ENCODE assay signal across 10 mouse cellular contexts in the genomic region with DNA sequence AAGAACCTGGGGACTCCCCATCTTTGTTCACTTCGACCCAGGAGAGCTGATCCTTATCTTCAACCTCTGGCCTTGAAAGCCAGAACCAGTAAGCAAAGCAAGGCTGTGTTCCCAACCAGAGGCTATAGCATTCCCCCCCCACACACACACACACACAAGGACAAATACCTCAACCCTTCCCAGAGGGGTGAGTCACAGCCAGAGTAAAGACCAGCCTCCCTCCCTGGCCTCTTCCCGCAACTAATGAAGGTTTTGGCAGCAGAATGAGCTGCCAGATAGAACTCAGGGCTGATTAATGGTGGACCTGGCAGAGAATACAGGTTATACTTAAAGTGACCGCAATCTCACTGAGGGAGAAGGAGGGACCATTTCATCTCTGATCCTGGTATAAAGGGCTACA. TPM values are rescaled to one million over a fixed set of nuclear protein-coding genes. Genes with fewer than 3 reads are reported as not detected.
DNase-seq lines count a peak whose midpoint lies in the region; ATAC-seq and TF ChIP-seq lines count a peak whose summit lies in the region.
"Had no signal": no experiment of that assay in that cellular context is flagged by ENCODE, and none has a peak within 500 bp of the region (broad histone marks: within the 10 kb centered on the region; RNA-seq: fewer than 3 reads in every experiment).

No protein-coding gene starts in this region.

- H3K4me2 ChIP-seq in kidney, embryonic 16.5 days (replicated peaks; ENCODE audit: low read depth, low read length), result no peak overlapping the region
- H3K4me2 ChIP-seq in intestine, embryonic 16.5 days (ENCODE audit: low read depth, low read length), result no peak overlapping the region
- no peak overlapping the region for H3K4me2 ChIP-seq in hindbrain, embryonic 14.5 days (replicated peaks)
- H3K4me2 ChIP-seq: heart, embryonic 13.5 days had no signal

- POLR2A ChIA-PET in Patski (lab: Charles Lee), result interaction anchor here (0.6 kb wide), 2 partner anchors 17 to 58 kb away, joined by 3 read pairs; no protein-coding TSS in a partner anchor

- H3K4me1 ChIP-seq in kidney, embryonic 16.5 days (ENCODE audit: insufficient read depth, low read length), result peaks cover 49% of the 10 kb centered on the region
- peaks cover 15% of the 10 kb centered on the region; the same call in 1 of the 2 replicates for H3K4me1 ChIP-seq in intestine, embryonic 16.5 days (ENCODE audit: control insufficient read depth, insufficient read depth, low read length)
- H3K4me1 ChIP-seq in hindbrain, embryonic 14.5 days (replicated peaks; ENCODE audit: control insufficient read depth, insufficient read depth, low read length), result peaks cover 11% of the 10 kb centered on the region

- no peaks in the 10 kb centered on the region for H3K9me3 ChIP-seq in kidney, embryonic 16.5 days (ENCODE audit: low read length)
- H3K9me3 ChIP-seq in intestine, embryonic 16.5 days (ENCODE audit: control insufficient read depth, low read length), result no peaks in the 10 kb centered on the region
- H3K9me3 ChIP-seq in hindbrain, embryonic 14.5 days (ENCODE audit: control insufficient read depth, low read length), result no peaks in the 10 kb centered on the region
- H3K9me3 ChIP-seq: heart, embryonic 13.5 days had no signal

- no peak for TF ChIP-seq CTCF in Patski (IDR thresholded peaks at IDR 0.05)

- H3K9ac ChIP-seq in kidney, embryonic 16.5 days (replicated peaks; ENCODE audit: low read length), result no peak overlapping the region
- H3K9ac ChIP-seq in intestine, embryonic 16.5 days (ENCODE audit: low read depth, low read length), result no peak overlapping the region
- no peak overlapping the region for H3K9ac ChIP-seq in hindbrain, embryonic 14.5 days
- H3K9ac ChIP-seq: heart, embryonic 13.5 days had no signal

- DNase-seq in kidney, postnatal 25 days, result no peak
- peak; percentile 98 for DNase-seq in 3T3-L1 (ENCODE audit: low read depth, low spot score)
- peak; percentile 81 for DNase-seq in Patski (ENCODE audit: low read depth, low spot score)
- no peak for DNase-seq in left cerebral cortex, adult 11 months (ENCODE audit: low spot score)
- no peak for DNase-seq in hindbrain, embryonic 14.5 days (ENCODE audit: low spot score)
- DNase-seq: cerebellum, adult 11 months; thymus, postnatal 36 days had no signal

- CTCF ChIA-PET in Patski (lab: Charles Lee), result interaction anchor here (1.2 to 2.4 kb wide), 4 partner anchors 17 to 139 kb away, joined by 3 to 9 read pairs (median 4); a partner anchor contains a TSS

- in situ Hi-C loops in Patski (cut with MboI; ENCODE audit: low pct_unique_long_range_greater_than_20kb), result no loop called here

- 32% methylated on average over 3 of the region's 3 CpGs for WGBS in kidney, embryonic 16.5 days
- 34% methylated on average over 3 of the region's 3 CpGs for WGBS in intestine, embryonic 16.5 days
- WGBS in hindbrain, embryonic 14.5 days, result 64% methylated on average over 3 of the region's 3 CpGs

- peak overlapping the region; percentile 44; the same call in 1 of the 2 replicates for H3K27ac ChIP-seq in kidney, embryonic 16.5 days (ENCODE audit: low read length)
- H3K27ac ChIP-seq in intestine, embryonic 16.5 days (ENCODE audit: low read length), result no peak overlapping the region; the same call in 1 of the 2 replicates
- H3K27ac ChIP-seq in hindbrain, embryonic 14.5 days, result no peak overlapping the region
- H3K27ac ChIP-seq: heart, embryonic 13.5 days had no signal

- no peak for ATAC-seq in kidney, embryonic 16.5 days (ENCODE audit: low FRiP score, low TSS enrichment)
- ATAC-seq in Patski, result peak; percentile 51
- peak; percentile 74 for ATAC-seq in intestine, embryonic 16.5 days
- ATAC-seq in hindbrain, embryonic 14.5 days (ENCODE audit: low FRiP score), result no peak

- no peaks in the 10 kb centered on the region for H3K27me3 ChIP-seq in kidney, embryonic 16.5 days (ENCODE audit: insufficient read depth, low read length)
- H3K27me3 ChIP-seq in Patski, result no peaks in the 10 kb centered on the region
- no peaks in the 10 kb centered on the region for H3K27me3 ChIP-seq in intestine, embryonic 16.5 days (replicated peaks; ENCODE audit: control insufficient read depth, insufficient read depth, low read length)
- no peaks in the 10 kb centered on the region for H3K27me3 ChIP-seq in hindbrain, embryonic 14.5 days (ENCODE audit: control insufficient read depth, insufficient read depth, low read length)
- H3K27me3 ChIP-seq: heart, embryonic 13.5 days had no signal

- H3K4me3 ChIP-seq in kidney, embryonic 16.5 days (ENCODE audit: low read length), result no peak overlapping the region
- H3K4me3 ChIP-seq in intestine, embryonic 16.5 days (ENCODE audit: low read length), result no peak overlapping the region
- H3K4me3 ChIP-seq in hindbrain, embryonic 14.5 days (replicated peaks; ENCODE audit: low read length), result no peak overlapping the region
- H3K4me3 ChIP-seq: heart, embryonic 13.5 days had no signal

- no peaks in the 10 kb centered on the region for H3K36me3 ChIP-seq in kidney, embryonic 16.5 days (ENCODE audit: insufficient read depth, low read length)
- no peaks in the 10 kb centered on the region for H3K36me3 ChIP-seq in intestine, embryonic 16.5 days (ENCODE audit: control insufficient read depth, insufficient read depth, low read length)
- no peaks in the 10 kb centered on the region for H3K36me3 ChIP-seq in hindbrain, embryonic 14.5 days (replicated peaks; ENCODE audit: control insufficient read depth, insufficient read depth)
- H3K36me3 ChIP-seq: heart, embryonic 13.5 days had no signal

RNA-seq across cellular contexts. Expression of a gene that starts 18.8 kb away (rescaled TPM):
- 11.2 and 11.5 TPM in 2 replicates for polyA plus RNA-seq in kidney, embryonic 16.5 days (2015; fragmentation: Nextera tagmentation; extraction: Ambion mirVana)
- 102 TPM for polyA plus RNA-seq in Patski (2021)
- 11.8 and 11.9 TPM in 2 replicates for polyA plus RNA-seq in intestine, embryonic 16.5 days (2015; fragmentation: Nextera tagmentation; extraction: Ambion mirVana)
- polyA plus RNA-seq in hindbrain, embryonic 14.5 days (2014; fragmentation: Nextera tagmentation; extraction: Ambion mirVana), result 12.8 and 12.9 TPM in 2 replicates

RNA-seq across cellular contexts. Expression of a gene that starts 24.8 kb away (rescaled TPM):
- polyA plus RNA-seq in kidney, embryonic 16.5 days (2015; fragmentation: Nextera tagmentation; extraction: Ambion mirVana), result 99.5 and 112 TPM in 2 replicates
- polyA plus RNA-seq in Patski (2021), result 96.3 TPM
- 65.5 and 74.6 TPM in 2 replicates for polyA plus RNA-seq in intestine, embryonic 16.5 days (2015; fragmentation: Nextera tagmentation; extraction: Ambion mirVana)
- 94.9 and 105 TPM in 2 replicates for polyA plus RNA-seq in hindbrain, embryonic 14.5 days (2014; fragmentation: Nextera tagmentation; extraction: Ambion mirVana)

RNA-seq across cellular contexts. Expression of a gene that starts 46.2 kb away (rescaled TPM):
- polyA plus RNA-seq in kidney, embryonic 16.5 days (2015; fragmentation: Nextera tagmentation; extraction: Ambion mirVana), result 5.0 and 7.0 TPM in 2 replicates
- polyA plus RNA-seq in Patski (2021), result 0.64 TPM
- polyA plus RNA-seq in intestine, embryonic 16.5 days (2015; fragmentation: Nextera tagmentation; extraction: Ambion mirVana), result 2.5 and 3.3 TPM in 2 replicates
- 0.85 and 1.1 TPM in 2 replicates for polyA plus RNA-seq in hindbrain, embryonic 14.5 days (2014; fragmentation: Nextera tagmentation; extraction: Ambion mirVana)

Comparison
In these comparisons a context has a peak if more than half of its experiments do, and no peak if none do; other contexts are left out.
1. ATAC-seq: peak in Patski (single experiment) and intestine, embryonic 16.5 days (single experiment); none in kidney, embryonic 16.5 days (single experiment) and hindbrain, embryonic 14.5 days (single experiment).
2. DNase-seq: peak in 3T3-L1 (single experiment) and Patski (single experiment); none in kidney, postnatal 25 days (0 of 2), left cerebral cortex, adult 11 months (single experiment) and hindbrain, embryonic 14.5 days (single experiment).